Comparison of ENCODE assay signal across 22 mouse cellular contexts in genomic region chr4:53102529-53102928, GRCm38 (mm10). TPM values are rescaled to one million over a fixed set of nuclear protein-coding genes. Genes with fewer than 3 reads are reported as not detected.
DNase-seq lines count a peak whose midpoint lies in the region; ATAC-seq and TF ChIP-seq lines count a peak whose summit lies in the region.
"Had no signal": no experiment of that assay in that cellular context is flagged by ENCODE, and none has a peak within 500 bp of the region (broad histone marks: within the 10 kb centered on the region; RNA-seq: fewer than 3 reads in every experiment).

No protein-coding gene starts in this region.

- H3K9me3 ChIP-seq in heart, embryonic 11.5 days (replicated peaks; ENCODE audit: control insufficient read depth, low read length) = no peaks in the 10 kb centered on the region
- H3K9me3 ChIP-seq: embryonic facial prominence, embryonic 13.5 days; embryonic facial prominence, embryonic 15.5 days; forebrain, embryonic 10.5 days; forebrain, embryonic 12.5 days had no signal

- H3K36me3 ChIP-seq in heart, adult 2 months (ENCODE audit: control insufficient read depth, insufficient read depth, low read length) = peaks cover 30% of the 10 kb centered on the region
- H3K36me3 ChIP-seq in heart, embryonic 11.5 days (ENCODE audit: control insufficient read depth, insufficient read depth, low read length) = no peaks in the 10 kb centered on the region
- H3K36me3 ChIP-seq: embryonic facial prominence, embryonic 13.5 days; forebrain, embryonic 10.5 days; forebrain, embryonic 12.5 days had no signal

- H3K4me1 ChIP-seq in heart, adult 2 months (ENCODE audit: control insufficient read depth, insufficient read depth, low read length) = peaks cover 12% of the 10 kb centered on the region
- peaks cover 2% of the 10 kb centered on the region; the same call in 1 of the 2 replicates for H3K4me1 ChIP-seq in heart, embryonic 11.5 days (ENCODE audit: control insufficient read depth, insufficient read depth, low read length)
- H3K4me1 ChIP-seq: forebrain, embryonic 10.5 days; forebrain, embryonic 12.5 days had no signal

- TF ChIP-seq POLR2A in heart, adult 2 months (IDR thresholded peaks at IDR 0.05; ENCODE audit: insufficient read depth, low read depth, low read length) = no peak

- TF ChIP-seq CTCF in heart, adult 2 months (IDR thresholded peaks at IDR 0.05) = no peak

- no peak overlapping the region for H3K4me3 ChIP-seq in heart, adult 2 months
- H3K4me3 ChIP-seq in heart, embryonic 11.5 days (ENCODE audit: low read depth, low read length) = no peak overlapping the region
- H3K4me3 ChIP-seq: embryonic facial prominence, embryonic 13.5 days; embryonic facial prominence, embryonic 15.5 days; erythroblast, embryonic 14.5 days; forebrain, embryonic 10.5 days; forebrain, embryonic 12.5 days had no signal

- H3K27ac ChIP-seq in heart, adult 2 months = peak overlapping the region; percentile 5
- no peak overlapping the region for H3K27ac ChIP-seq in heart, embryonic 11.5 days (ENCODE audit: low read depth, low read length)
- H3K27ac ChIP-seq: embryonic facial prominence, embryonic 13.5 days; embryonic facial prominence, embryonic 15.5 days; forebrain, embryonic 10.5 days; forebrain, embryonic 12.5 days had no signal

- H3K4me2 ChIP-seq in heart, embryonic 11.5 days = no peak overlapping the region
- H3K4me2 ChIP-seq: embryonic facial prominence, embryonic 13.5 days; embryonic facial prominence, embryonic 15.5 days; forebrain, embryonic 12.5 days had no signal

- ATAC-seq in heart, embryonic 11.5 days (replicated peaks; ENCODE audit: insufficient number of reproducible peaks, low FRiP score, low TSS enrichment) = no peak
- peak; percentile 54; the same call in 1 of the 2 replicates for ATAC-seq in megakaryocyte progenitor cell, adult 5-6 weeks (replicated peaks; ENCODE audit: poor library complexity)
- ATAC-seq: forebrain, embryonic 14.5 days; forebrain, embryonic 16.5 days had no signal

- no peak for DNase-seq in heart, adult 2 months
- DNase-seq in adrenal gland, adult 8-10 months = no peak
- no peak for DNase-seq in lung, postnatal 36 days
- DNase-seq: adrenal gland, adult 2 months; adrenal gland, postnatal 14 days; adrenal gland, postnatal 36 days; cerebellum, adult 11 months; cerebellum, adult 18-20 months; cerebellum, adult 8-10 months; cerebellum, adult 9-11 months; cerebellum, postnatal 14 days; cerebellum, postnatal 36 days; embryo, embryonic 11 days had no signal

- TF ChIP-seq EP300 in heart, adult 2 months (IDR thresholded peaks at IDR 0.05; ENCODE audit: insufficient read depth, low read depth, low read length) = no peak

- no peak overlapping the region for H3K9ac ChIP-seq in heart, adult 2 months (ENCODE audit: low read depth, low read length)
- H3K9ac ChIP-seq in heart, embryonic 11.5 days (ENCODE audit: low read depth, low read length) = no peak overlapping the region
- H3K9ac ChIP-seq: embryonic facial prominence, embryonic 13.5 days; embryonic facial prominence, embryonic 15.5 days; forebrain, embryonic 12.5 days had no signal

- intact Hi-C loops in heart, adult 2 months (cut with DNase I) = no loop called here

- H3K27me3 ChIP-seq in heart, adult 2 months (ENCODE audit: control insufficient read depth, insufficient read depth, low read length) = no peaks in the 10 kb centered on the region
- H3K27me3 ChIP-seq in heart, embryonic 11.5 days (ENCODE audit: control insufficient read depth, insufficient read depth, low read length) = no peaks in the 10 kb centered on the region
- H3K27me3 ChIP-seq: embryonic facial prominence, embryonic 13.5 days; embryonic facial prominence, embryonic 15.5 days; forebrain, embryonic 12.5 days had no signal

- H3K79me2 ChIP-seq in heart, adult 2 months (replicated peaks; ENCODE audit: control insufficient read depth, insufficient read depth, low read length) = no peaks in the 10 kb centered on the region

- 50% methylated on average over 7 of the region's 7 CpGs for WGBS in heart, adult 2 months
- 42% methylated on average over 7 of the region's 7 CpGs for WGBS in heart, embryonic 11.5 days (ENCODE audit: insufficient replicate concordance)

RNA-seq across cellular contexts. Expression of gene Abca1, which starts 57.2 kb away (rescaled TPM):
- total RNA-seq in heart, adult 2 months (2021) = 10 to 100 TPM; 13.1 to 23.5 TPM
- 4.2 and 8.4 TPM in 2 replicates for polyA plus RNA-seq in heart, adult 2 months (2012; rRNA removed)
- polyA plus RNA-seq in heart, embryonic 11.5 days (2014; fragmentation: Nextera tagmentation; extraction: Ambion mirVana) = 2.5 and 2.8 TPM in 2 replicates
- 1.2 and 1.8 TPM in 2 replicates for total RNA-seq in megakaryocyte progenitor cell, adult 5-6 weeks (2015)
- total RNA-seq in megakaryocyte progenitor cell, adult 5-6 weeks (2017) = 1.8 and 1.9 TPM in 2 replicates
- 100 to 1,000 TPM; 145 to 233 (median 191) TPM for total RNA-seq in adrenal gland, adult 8-10 months (2022)

Comparison
In these comparisons a context has a peak if more than half of its experiments do, and no peak if none do; other contexts are left out.
1. RNA of gene Abca1, which starts 57.2 kb away (total RNA-seq): 145 to 233 TPM in adrenal gland, adult 8-10 months; 13.1 to 23.5 TPM in heart, adult 2 months and 1.2 to 1.9 TPM in megakaryocyte progenitor cell, adult 5-6 weeks; every median in the first group is over 4 times any median in the second.